Mouse (Mus musculus) stomach, embryonic 15.5 days (tissue): Measurements from ENCODE around the gene Zkscan5. TPM values are rescaled to one million over a fixed set of nuclear protein-coding genes. Genes with fewer than 3 reads are reported as not detected.
"Not testable (repeated sequence)": the region's sequence is repeated elsewhere in the genome, so short reads cannot be mapped to it uniquely, and the experiment has no call there.

Experiments used
- ATAC-seq: fragments of 200-750 bp; cut with Nextera tagmentation; 2 replicates; pipeline ENCODE4 v1.8.0; 2017; ENCODE audit warnings: low read depth, moderate number of reproducible peaks, moderate TSS enrichment; ENCODE audit not compliant: insufficient read depth, low FRiP score
- H3K27ac ChIP-seq: fragments of 300-500 bp; sonication (generic); 2 replicates; pipeline ENCODE4 v1.5.1; 2015; ENCODE audit warnings: mild to moderate bottlenecking, inconsistent platforms
- H3K27me3 ChIP-seq: fragments of 300-500 bp; sonication (generic); replicated peaks from 2 replicates; pipeline ENCODE4 v1.6.1; 2015; ENCODE audit warnings: inconsistent platforms
- H3K36me3 ChIP-seq: fragments of 300-500 bp; sonication (generic); 2 replicates; pipeline ENCODE4 v1.6.1; 2015; ENCODE audit warnings: inconsistent platforms
- H3K4me1 ChIP-seq: fragments of 300-500 bp; sonication (generic); 2 replicates; pipeline ENCODE4 v1.6.1; 2015; ENCODE audit warnings: inconsistent platforms
- H3K4me2 ChIP-seq: fragments of 300-500 bp; sonication (generic); 2 replicates; pipeline ENCODE4 v1.6.1; 2015; ENCODE audit warnings: mild to moderate bottlenecking, inconsistent platforms
- H3K4me3 ChIP-seq: fragments of 300-500 bp; sonication (generic); replicated peaks from 2 replicates; pipeline ENCODE4 v1.5.1; 2015; ENCODE audit warnings: inconsistent platforms
- H3K9ac ChIP-seq: fragments of 300-500 bp; sonication (generic); 2 replicates; pipeline ENCODE4 v1.6.1; 2015; ENCODE audit warnings: inconsistent platforms
- H3K9me3 ChIP-seq: fragments of 300-500 bp; sonication (generic); 2 replicates; pipeline ENCODE4 v1.6.1; 2016; ENCODE audit warnings: inconsistent platforms
- WGBS: fragments of 180-500 bp; shearing (Covaris S2); methylation state at CpG from one replicate; pipeline ENCODE4 v1.1.7; 2015; 5-methylcytosine and 5-hydroxymethylcytosine counted together
- polyA plus RNA-seq: library from polyadenylated mRNA; unstranded; fragments of >200 nt; fragmentation: Nextera tagmentation; extraction: Ambion mirVana; gene quantifications from 2 replicates; pipeline ENCODE4 v1.2.1, GENCODE M21; 2015

Zkscan5 gene
- polyA plus RNA-seq, 1 experiment from 2014 or later = 10.4 TPM

DNA sequence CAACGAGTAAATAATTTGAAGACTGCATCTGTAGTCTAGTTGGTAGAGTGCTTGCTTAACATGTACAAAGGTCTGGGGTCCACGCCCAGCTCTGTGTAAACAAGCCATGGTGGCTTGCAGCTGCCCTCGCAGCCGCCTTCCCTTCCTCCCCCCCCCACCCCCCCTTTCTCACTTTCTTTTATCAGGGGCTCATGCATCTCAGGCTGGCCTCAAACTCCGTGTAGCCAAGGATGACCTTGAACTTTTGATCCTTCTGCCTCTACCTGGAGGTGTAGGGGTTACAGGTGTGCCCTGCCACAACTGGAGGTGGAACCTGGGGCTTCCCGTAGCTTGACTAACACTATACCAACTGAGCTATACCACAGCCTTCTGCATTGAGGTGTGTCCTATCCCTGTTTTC is 13.4 kb downstream of the Zkscan5 start:
- H3K27me3 ChIP-seq = no peaks in the 10 kb centered on the region
- no peak overlapping the region for H3K9ac ChIP-seq
- H3K4me1 ChIP-seq = no peaks in the 10 kb centered on the region
- no peak overlapping the region for H3K27ac ChIP-seq
- H3K4me2 ChIP-seq = no peak overlapping the region
- no peak overlapping the region for H3K4me3 ChIP-seq
- H3K36me3 ChIP-seq = peaks cover 37% of the 10 kb centered on the region
- ATAC-seq = 0 out of 2 replicates have a peak, but pooled peaks have one; percentile 54
- H3K9me3 ChIP-seq = no peaks in the 10 kb centered on the region
- 68% methylated on average over 6 of the region's 6 CpGs for WGBS

DNA sequence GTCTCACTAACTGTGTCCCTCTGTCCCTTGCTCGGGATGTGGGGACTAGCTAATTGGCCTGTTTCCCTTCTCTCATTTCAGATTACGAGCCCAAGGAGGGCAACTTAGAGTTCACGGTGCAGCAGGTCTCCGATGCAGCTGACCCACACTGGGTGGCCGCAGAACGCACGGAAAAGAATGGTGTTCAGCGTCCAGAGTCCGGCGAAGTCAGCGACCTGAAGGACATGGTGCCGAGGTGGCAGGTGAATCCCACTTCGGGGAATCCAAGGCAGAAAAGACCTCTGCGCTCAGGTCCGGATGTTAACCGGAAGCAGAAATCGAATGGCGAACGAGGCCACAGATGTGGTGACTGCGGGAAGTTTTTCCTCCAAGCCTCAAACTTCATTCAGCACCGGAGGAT is 13.8 kb downstream of the Zkscan5 start:
- no peak for ATAC-seq
- Histone ChIP-seq H3K9me3 (no peaks in the 10 kb centered on the region), H3K27ac (no peak overlapping the region), H3K4me3 (no peak overlapping the region), H3K36me3 (peaks cover 32% of the 10 kb centered on the region), H3K9ac (no peak overlapping the region), H3K4me2 (no peak overlapping the region), H3K4me1 (no peaks in the 10 kb centered on the region), H3K27me3 (no peaks in the 10 kb centered on the region)
- 95% methylated on average over 21 of the region's 21 CpGs for WGBS

DNA sequence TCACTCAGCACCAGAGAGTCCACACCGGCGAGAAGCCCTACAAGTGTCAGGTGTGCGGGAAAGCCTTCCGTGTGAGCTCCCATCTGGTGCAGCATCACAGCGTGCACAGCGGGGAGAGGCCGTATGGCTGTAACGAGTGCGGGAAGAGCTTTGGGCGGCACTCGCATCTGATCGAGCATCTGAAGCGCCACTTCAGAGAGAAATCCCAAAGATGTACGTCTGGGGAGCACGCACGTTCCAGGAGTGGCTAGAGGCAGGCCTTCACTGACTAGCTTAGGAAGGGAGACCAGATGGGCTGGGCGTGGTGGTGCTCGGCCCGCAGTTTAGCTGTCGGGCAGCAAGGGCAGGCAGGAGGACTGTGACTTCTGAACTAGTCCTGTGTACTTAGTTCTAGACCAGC is 14.3 kb downstream of the Zkscan5 start:
- peaks cover 29% of the 10 kb centered on the region for H3K36me3 ChIP-seq
- H3K4me3 ChIP-seq = no peak overlapping the region
- H3K4me1 ChIP-seq = no peaks in the 10 kb centered on the region
- no peaks in the 10 kb centered on the region for H3K9me3 ChIP-seq
- no peak overlapping the region for H3K4me2 ChIP-seq
- H3K27ac ChIP-seq = no peak overlapping the region
- WGBS = 95% methylated on average over 20 of the region's 20 CpGs
- H3K9ac ChIP-seq = no peak overlapping the region
- no peaks in the 10 kb centered on the region for H3K27me3 ChIP-seq
- ATAC-seq = no peak

DNA sequence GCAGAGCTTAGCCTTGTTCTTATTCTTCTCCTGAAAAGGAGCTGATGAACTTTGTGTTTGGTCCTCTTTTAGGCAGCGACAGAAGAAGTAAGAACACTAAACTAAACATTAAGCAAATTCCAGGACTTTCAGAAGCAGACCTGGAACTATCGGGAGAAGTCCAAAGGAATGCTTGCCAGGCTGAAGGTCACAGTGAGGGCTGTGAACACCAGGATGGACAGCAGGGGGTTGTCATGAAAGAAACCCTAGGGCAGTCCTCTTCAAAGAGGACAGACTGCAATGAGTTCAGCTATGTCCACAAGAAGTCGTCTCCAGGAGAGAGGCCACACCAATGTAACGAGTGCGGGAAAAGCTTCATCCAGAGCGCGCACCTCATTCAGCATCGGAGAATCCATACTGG is 15.6 kb downstream of the Zkscan5 start:
- H3K27me3 ChIP-seq = no peaks in the 10 kb centered on the region

DNA sequence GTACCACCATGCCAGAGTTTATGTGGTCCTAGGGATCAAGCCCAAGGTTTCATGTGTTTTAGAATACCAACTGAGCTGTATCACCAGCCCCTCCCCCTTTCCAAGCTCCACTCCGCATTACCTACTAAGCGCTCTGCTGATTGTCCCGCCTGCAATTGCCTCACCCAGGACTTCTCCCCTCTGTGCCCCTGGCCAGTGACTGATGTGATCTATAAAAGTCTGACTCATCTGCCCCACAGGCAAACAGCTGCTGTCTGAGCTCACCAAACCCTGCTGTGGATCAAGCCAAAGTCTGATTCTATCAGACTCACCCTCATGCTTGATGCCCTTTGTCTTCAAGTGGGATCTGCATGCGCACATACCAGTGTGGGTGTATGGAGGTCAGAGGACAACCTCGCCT is 18.5 kb downstream of the Zkscan5 start:
- H3K36me3 ChIP-seq = peaks cover 24% of the 10 kb centered on the region
- no peak overlapping the region for H3K9ac ChIP-seq
- no peaks in the 10 kb centered on the region for H3K4me1 ChIP-seq
- no peaks in the 10 kb centered on the region for H3K9me3 ChIP-seq
- no peak overlapping the region for H3K4me3 ChIP-seq
- 78% methylated on average over 5 of the region's 5 CpGs for WGBS
- H3K27me3 ChIP-seq = no peaks in the 10 kb centered on the region
- no peak for ATAC-seq
- no peak overlapping the region for H3K4me2 ChIP-seq
- H3K27ac ChIP-seq = no peak overlapping the region

More for the DNA sequence above, 15.6 kb downstream of the Zkscan5 start:
- no peaks in the 10 kb centered on the region for H3K4me1 ChIP-seq
- ATAC-seq = no peak
- no peak overlapping the region for H3K4me2 ChIP-seq
- no peak overlapping the region for H3K4me3 ChIP-seq
- H3K27ac ChIP-seq = no peak overlapping the region
- H3K9ac ChIP-seq = no peak overlapping the region
- H3K36me3 ChIP-seq = peaks cover 24% of the 10 kb centered on the region
- WGBS = 95% methylated on average over 8 of the region's 8 CpGs
- no peaks in the 10 kb centered on the region for H3K9me3 ChIP-seq

DNA sequence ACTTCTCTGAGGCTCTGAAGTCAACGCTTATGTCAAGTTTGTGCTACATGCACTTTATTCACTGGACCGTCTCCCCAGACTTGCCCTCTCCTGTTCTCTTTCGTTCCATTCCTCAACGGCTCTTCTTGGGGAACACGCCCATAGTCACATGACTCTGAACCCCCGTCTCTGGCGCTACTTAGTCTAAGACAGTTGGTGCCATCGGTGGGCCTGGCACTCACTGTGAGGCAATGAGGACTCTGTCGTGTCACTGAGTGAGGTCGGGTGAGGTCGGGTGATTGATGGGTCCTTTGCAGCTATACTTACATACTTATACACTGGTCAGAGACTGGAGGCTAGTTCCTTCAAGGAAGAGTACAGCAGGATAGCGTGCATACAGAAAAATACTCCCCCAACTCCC is 19.0 kb downstream of the Zkscan5 start:
- Histone ChIP-seq H3K36me3 (peaks cover 22% of the 10 kb centered on the region), H3K4me1 (no peaks in the 10 kb centered on the region), H3K4me2 (no peak overlapping the region), H3K27me3 (no peaks in the 10 kb centered on the region), H3K9ac (no peak overlapping the region), H3K4me3 (no peak overlapping the region), H3K9me3 (no peaks in the 10 kb centered on the region), H3K27ac (no peak overlapping the region)
- no peak for ATAC-seq
- WGBS = 76% methylated on average over 12 of the region's 12 CpGs

DNA sequence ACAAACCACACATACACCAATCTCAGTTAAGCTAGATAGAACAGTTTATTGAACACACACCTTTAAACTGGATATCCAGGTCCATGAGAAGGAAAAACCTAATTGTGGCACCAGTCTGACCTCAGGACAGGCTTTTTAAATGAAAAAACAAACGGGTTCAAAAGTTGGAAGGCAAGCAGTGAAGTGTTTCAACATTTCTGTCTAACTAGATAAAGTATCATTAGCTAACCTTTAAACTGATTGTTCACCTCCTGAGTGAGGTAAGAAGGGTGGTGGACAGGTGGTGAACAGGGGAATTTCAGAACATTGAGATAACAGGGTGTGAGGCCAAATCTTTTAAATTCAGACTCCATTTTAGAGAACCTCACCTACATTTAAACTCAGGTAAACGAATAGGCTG is 22.1 kb downstream of the Zkscan5 start:
- Histone ChIP-seq H3K4me3 (no peak overlapping the region), H3K4me2 (no peak overlapping the region), H3K36me3 (peaks cover 4% of the 10 kb centered on the region; the same call in 1 of the 2 replicates), H3K9me3 (no peaks in the 10 kb centered on the region), H3K4me1 (no peaks in the 10 kb centered on the region; the same call in 1 of the 2 replicates), H3K27me3 (no peaks in the 10 kb centered on the region), H3K9ac (no peak overlapping the region), H3K27ac (no peak overlapping the region)
- ATAC-seq = no peak
- WGBS = 46% methylated on average over 2 of the region's 2 CpGs

DNA sequence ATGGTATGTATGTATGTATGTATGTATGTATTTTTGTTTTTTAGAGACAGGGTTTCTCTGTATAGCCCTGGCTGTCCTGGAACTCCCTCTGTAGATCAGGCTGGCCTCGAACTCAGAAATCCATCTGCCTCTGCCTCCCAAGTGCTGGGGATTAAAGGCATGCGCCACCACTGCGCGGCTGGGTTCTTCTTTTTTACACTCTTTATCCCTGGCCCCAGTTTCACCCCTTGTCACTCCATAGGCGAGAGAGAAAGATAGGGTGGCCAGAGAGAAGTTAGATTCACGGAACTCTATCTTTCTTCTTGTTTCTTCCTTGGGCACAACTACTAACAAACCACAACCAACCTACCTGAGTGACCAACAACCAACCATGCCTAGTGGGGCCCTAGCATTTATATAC is 24.9 kb downstream of the Zkscan5 start:
- H3K36me3 ChIP-seq, H3K27me3 ChIP-seq, H3K27ac ChIP-seq, H3K4me2 ChIP-seq, ATAC-seq, H3K9me3 ChIP-seq, H3K4me3 ChIP-seq, H3K9ac ChIP-seq, H3K4me1 ChIP-seq: not testable (repeated sequence)
- WGBS = 85% methylated on average over 6 of the region's 6 CpGs

DNA sequence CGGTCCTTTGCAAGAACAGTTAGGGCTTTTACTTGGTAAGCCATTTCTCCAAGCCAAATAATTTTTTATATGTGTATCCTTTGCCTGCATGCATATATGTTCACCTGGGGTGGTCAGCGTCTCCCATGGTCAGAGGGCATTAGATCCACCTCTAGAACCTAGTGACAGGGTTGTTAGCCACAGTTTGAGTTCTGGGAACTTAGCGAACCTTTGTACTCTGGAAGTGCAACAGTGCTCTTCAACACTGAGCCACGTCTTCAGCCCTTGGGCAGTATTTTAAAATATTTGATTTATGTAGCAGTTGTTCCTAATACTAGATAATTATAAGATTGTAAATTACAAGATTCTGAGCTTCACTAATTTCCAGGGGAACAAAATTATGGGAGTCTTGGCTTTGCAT is 26.3 kb downstream of the Zkscan5 start:
- Histone ChIP-seq H3K4me1 (peaks cover 4% of the 10 kb centered on the region; the same call in 1 of the 2 replicates), H3K9me3 (no peaks in the 10 kb centered on the region), H3K27ac (no peak overlapping the region), H3K4me3 (no peak overlapping the region), H3K27me3 (no peaks in the 10 kb centered on the region), H3K4me2 (peak overlapping the region; percentile 79), H3K9ac (no peak overlapping the region), H3K36me3 (peaks cover 12% of the 10 kb centered on the region; the same call in 1 of the 2 replicates)
- WGBS = 82% methylated on average over 4 of the region's 4 CpGs
- no peak for ATAC-seq

DNA sequence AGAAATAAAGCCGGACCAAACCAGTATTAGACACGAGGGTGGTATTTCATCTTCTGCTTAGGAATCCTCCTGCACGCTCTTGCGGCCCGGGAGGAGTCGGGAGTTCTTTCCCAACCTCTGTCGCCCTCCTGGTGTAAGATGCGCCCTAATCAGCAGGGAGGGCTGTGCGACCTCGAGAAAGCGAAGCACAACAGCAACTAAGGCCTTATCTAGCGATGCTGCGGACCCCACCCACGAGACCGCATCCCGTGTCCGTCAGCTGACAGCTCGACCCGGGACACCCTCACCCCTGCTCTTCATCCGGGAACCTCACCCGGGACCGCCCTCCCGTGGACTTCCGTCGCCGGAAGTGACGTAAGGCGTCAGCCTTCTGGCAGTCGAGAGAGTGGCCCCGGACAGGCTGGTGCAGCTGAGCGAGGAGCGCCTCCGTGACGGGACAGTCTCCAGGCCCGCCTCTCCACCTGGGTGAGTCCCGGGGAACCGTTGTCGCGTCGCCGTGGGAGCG is 27.1 kb downstream of the Zkscan5 start, which contains the start of gene Zfp655:
Zfp655 (plus strand) TSS at position 349 of the 505 bp plus-strand sequence.
- Histone ChIP-seq H3K9ac (peak within 1 kb of the TSS; percentile 98), H3K27me3 (no peaks in the 10 kb centered on the region), H3K4me2 (peak within 1 kb of the TSS; percentile 79), H3K4me1 (peaks cover 4% of the 10 kb centered on the region; the same call in 1 of the 2 replicates), H3K36me3 (peaks cover 12% of the 10 kb centered on the region; the same call in 1 of the 2 replicates), H3K27ac (peak within 1 kb of the TSS; percentile 90), H3K4me3 (peak within 1 kb of the TSS; percentile 95), H3K9me3 (no peaks in the 10 kb centered on the region)
- WGBS = under 1% methylated on average over 42 of the region's 42 CpGs
- peak; percentile 98 for ATAC-seq

DNA sequence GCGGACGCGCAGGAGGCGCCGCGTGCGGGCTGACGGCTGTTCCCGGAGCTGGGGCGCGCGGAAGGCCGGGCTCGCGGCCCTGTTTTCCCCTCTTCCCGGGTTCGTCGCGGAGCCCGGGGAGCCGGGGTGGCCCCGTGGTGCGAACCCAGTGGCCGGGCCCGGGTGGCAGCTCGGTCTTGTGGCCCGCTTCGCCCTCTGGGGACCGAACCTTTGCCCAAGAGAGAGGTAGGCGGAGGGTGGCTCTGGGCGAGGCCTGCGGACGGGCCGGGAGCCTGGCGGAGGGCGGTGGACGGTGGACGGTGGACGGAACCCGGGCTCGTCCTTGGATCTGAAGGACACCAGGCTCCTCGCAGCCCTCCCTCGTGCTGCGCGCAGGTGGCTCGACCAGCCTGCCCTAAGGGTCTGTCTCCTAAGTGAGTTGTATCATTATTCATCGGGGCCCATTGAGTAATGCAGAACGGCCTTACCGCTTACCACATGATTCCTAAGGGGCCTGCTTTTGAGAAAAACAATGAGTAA is 27.6 kb downstream of the Zkscan5 start:
- 0% methylated on average over 32 of the region's 49 CpGs for WGBS
- ATAC-seq = peak; percentile 64
- H3K36me3 ChIP-seq = peaks cover 13% of the 10 kb centered on the region
- peak overlapping the region; percentile 79 for H3K4me2 ChIP-seq
- peak overlapping the region; percentile 98 for H3K9ac ChIP-seq
- peaks cover 4% of the 10 kb centered on the region; the same call in 1 of the 2 replicates for H3K4me1 ChIP-seq
- H3K9me3 ChIP-seq = no peaks in the 10 kb centered on the region
- no peaks in the 10 kb centered on the region for H3K27me3 ChIP-seq
- peak overlapping the region; percentile 90 for H3K27ac ChIP-seq
- H3K4me3 ChIP-seq = peak overlapping the region; percentile 95

DNA sequence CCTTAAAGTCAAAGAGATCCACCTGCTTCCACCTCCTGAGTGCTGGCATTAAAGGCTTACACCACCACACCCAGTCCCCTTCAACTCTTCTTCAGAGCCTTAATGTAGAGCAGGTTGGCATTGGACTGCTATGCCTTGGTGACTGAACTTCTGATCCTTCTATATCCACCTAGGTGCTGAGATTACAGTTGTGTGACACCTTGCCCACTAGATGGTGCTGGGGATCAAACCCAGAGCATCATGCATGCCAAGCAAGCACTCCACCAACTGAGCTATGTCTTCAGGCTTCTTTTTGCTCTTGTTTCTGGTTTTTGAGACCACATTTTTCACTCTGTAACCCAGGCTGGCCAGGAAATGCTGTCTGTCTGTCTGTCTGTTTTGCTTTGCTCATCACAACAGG is 30.3 kb downstream of the Zkscan5 start:
- peaks cover 4% of the 10 kb centered on the region; the same call in 1 of the 2 replicates for H3K4me1 ChIP-seq
- H3K36me3 ChIP-seq = peaks cover 32% of the 10 kb centered on the region
- H3K27me3 ChIP-seq = no peaks in the 10 kb centered on the region
- H3K4me3 ChIP-seq = no peak overlapping the region
- H3K27ac ChIP-seq = no peak overlapping the region
- H3K4me2 ChIP-seq = no peak overlapping the region
- no peaks in the 10 kb centered on the region for H3K9me3 ChIP-seq
- ATAC-seq = no peak
- no peak overlapping the region for H3K9ac ChIP-seq
